Mouse (Mus musculus): ENCODE measurements around the gene Slc27a2.
"Not testable (repeated sequence)": the region's sequence is repeated elsewhere in the genome, so short reads cannot be mapped to it uniquely, and the experiment has no call there.

Slc27a2 gene

GRCm38 (mm10) chr2:126606688-126607062 lies 54.5 kb downstream of the Slc27a2 start:
- no peak for DNase-seq

- no peak for DNase-seq
Measured at GRCm38 (mm10) chr2:126607553-126608203, 55.5 kb downstream of the Slc27a2 start.

- DNase-seq: not testable (repeated sequence)
Measured at GRCm38 (mm10) chr2:126609600-126609999, 57.4 kb downstream of the Slc27a2 start.

GRCm38 (mm10) chr2:126615355-126615754 lies 63.1 kb downstream of the Slc27a2 start:
- no peak for DNase-seq

GRCm38 (mm10) chr2:126618470-126619179 lies 66.4 kb downstream of the Slc27a2 start:
- no peak for DNase-seq

GRCm38 (mm10) chr2:126619249-126619704 lies 67.1 kb downstream of the Slc27a2 start, which contains the start of gene Hdc:
Gene Hdc (minus strand): TSS chr2:126619299.
- DNase-seq: no peak

- no peak for DNase-seq
Measured at GRCm38 (mm10) chr2:126622455-126622854, 70.2 kb downstream of the Slc27a2 start.

- no peak for DNase-seq
Measured at GRCm38 (mm10) chr2:126623138-126623537, 70.9 kb downstream of the Slc27a2 start.

- DNase-seq: no peak
Measured at GRCm38 (mm10) chr2:126628455-126628995, 76.3 kb downstream of the Slc27a2 start.

- DNase-seq: no peak
Measured at GRCm38 (mm10) chr2:126633165-126633564, 81.0 kb downstream of the Slc27a2 start.

GRCm38 (mm10) chr2:126635939-126636823 lies 84.0 kb downstream of the Slc27a2 start:
- no peak for DNase-seq
